Mouse (Mus musculus): ENCODE measurements around the gene Fam204a.

The Fam204a gene

GRCm38 (mm10) chr19:60225899-60226844 is at the start of gene Fam204a:
TSS of gene Fam204a (minus strand) at chr19:60226701.
- in situ Hi-C loops (cut with MboI), result no loop called here

- in situ Hi-C loops (cut with MboI), result no loop called here
These were observed 39.3 kb upstream of the Fam204a start for GRCm38 (mm10) chr19:60265789-60266188.

- in situ Hi-C loops (cut with MboI), result no loop called here
These were observed 34.2 kb upstream of the Fam204a start for GRCm38 (mm10) chr19:60260689-60261088.

- in situ Hi-C loops (cut with MboI), result no loop called here
These were observed 25.5 kb upstream of the Fam204a start for GRCm38 (mm10) chr19:60252021-60252420.

- in situ Hi-C loops (cut with MboI), result no loop called here
These were observed 24.7 kb upstream of the Fam204a start for GRCm38 (mm10) chr19:60251197-60251596.

GRCm38 (mm10) chr19:60245250-60245649 is 18.7 kb upstream of the Fam204a start:
- in situ Hi-C loops (cut with MboI), result no loop called here

- in situ Hi-C loops (cut with MboI), result no loop called here
These were observed 16.1 kb upstream of the Fam204a start for GRCm38 (mm10) chr19:60242620-60243019.

- in situ Hi-C loops (cut with MboI), result no loop called here
These were observed 15.6 kb upstream of the Fam204a start for GRCm38 (mm10) chr19:60241916-60242602.

GRCm38 (mm10) chr19:60231542-60231941 is 5.0 kb upstream of the Fam204a start:
- in situ Hi-C loops (cut with MboI), result no loop called here

- in situ Hi-C loops (cut with MboI), result no loop called here
These were observed 339 bp upstream of the Fam204a start for GRCm38 (mm10) chr19:60226845-60227235.

- in situ Hi-C loops (cut with MboI), result no loop called here
These were observed 7.1 kb downstream of the Fam204a start for GRCm38 (mm10) chr19:60219395-60219794.

GRCm38 (mm10) chr19:60217985-60218384 is 8.5 kb downstream of the Fam204a start:
- in situ Hi-C loops (cut with MboI), result no loop called here

- in situ Hi-C loops (cut with MboI), result no loop called here
These were observed 18.3 kb downstream of the Fam204a start for GRCm38 (mm10) chr19:60208173-60208572.

GRCm38 (mm10) chr19:60204176-60204575 is 22.3 kb downstream of the Fam204a start:
- in situ Hi-C loops (cut with MboI), result no loop called here

- in situ Hi-C loops (cut with MboI), result no loop called here
These were observed 26.2 kb downstream of the Fam204a start for GRCm38 (mm10) chr19:60200294-60200693.

GRCm38 (mm10) chr19:60199152-60199551 is 27.3 kb downstream of the Fam204a start:
- in situ Hi-C loops (cut with MboI), result no loop called here

GRCm38 (mm10) chr19:60192790-60193189 is 33.7 kb downstream of the Fam204a start:
- in situ Hi-C loops (cut with MboI), result no loop called here

GRCm38 (mm10) chr19:60189206-60189605 is 37.3 kb downstream of the Fam204a start:
- in situ Hi-C loops (cut with MboI), result no loop called here

GRCm38 (mm10) chr19:60182901-60183300 is 43.6 kb downstream of the Fam204a start:
- in situ Hi-C loops (cut with MboI), result no loop called here

GRCm38 (mm10) chr19:60182171-60182570 is 44.3 kb downstream of the Fam204a start:
- in situ Hi-C loops (cut with MboI), result no loop called here

- in situ Hi-C loops (cut with MboI), result no loop called here
These were observed 47.5 kb downstream of the Fam204a start for GRCm38 (mm10) chr19:60178771-60179563.

GRCm38 (mm10) chr19:60165417-60165816 is 61.1 kb downstream of the Fam204a start:
- in situ Hi-C loops (cut with MboI), result no loop called here
